Mouse (Mus musculus) myocyte (in vitro differentiated cells): Measurements from ENCODE around the gene Cd55.

Experiments used
- CEBPB ChIP-seq: IDR thresholded peaks from 2 replicates; pipeline ENCODE4 v1.6.1; 2011; ENCODE audit warnings: mild to moderate bottlenecking, moderate library complexity; ENCODE audit not compliant: poor library complexity, insufficient read depth, severe bottlenecking
- E2F4 ChIP-seq: IDR thresholded peaks from one replicate; pipeline ENCODE4 v1.6.1; 2011; ENCODE audit warnings: mild to moderate bottlenecking, control low read depth, moderate library complexity; ENCODE audit not compliant: insufficient read depth
- MYOD1 ChIP-seq, 3 experiments: IDR thresholded peaks; one replicate each; pipeline ENCODE4 v1.6.1; 2011; ENCODE audit warnings: control low read depth in 2 of 3, low read depth in 2 of 3, mild to moderate bottlenecking in 2 of 3, moderate library complexity in 1 of 3; ENCODE audit not compliant: insufficient read length in 2 of 3, control insufficient read depth in 1 of 3
- POLR2A ChIP-seq: IDR thresholded peaks from one replicate; pipeline ENCODE4 v1.6.1; 2011; ENCODE audit warnings: low read depth, mild to moderate bottlenecking, control low read depth, moderate library complexity; ENCODE audit not compliant: insufficient read length
- TCF12 ChIP-seq: IDR thresholded peaks from one replicate; pipeline ENCODE4 v1.6.1; 2011; ENCODE audit warnings: mild to moderate bottlenecking, control low read depth; ENCODE audit not compliant: poor library complexity, insufficient read depth, severe bottlenecking
- TCF3 ChIP-seq: IDR thresholded peaks from one replicate; pipeline ENCODE4 v1.6.1; 2011; ENCODE audit warnings: low read depth, control low read depth; ENCODE audit not compliant: insufficient read length

- TF ChIP-seq E2F4 (no peak), POLR2A (no peak), TCF3 (no peak), MYOD1 (IDR thresholded peaks at IDR 0.05; ENCODE audit: control insufficient read depth in 1 of 3, insufficient read length in 2 of 3, low read depth in 2 of 3) (no peak), TCF12 (no peak), CEBPB (no peak)
Measured at GRCm38 (mm10) chr1:130499962-130500361, 37.4 kb upstream of the Cd55 start.
